Mouse (Mus musculus) G1E (cell line): Measurements from ENCODE around the gene Kif13a. TPM values are rescaled to one million over a fixed set of nuclear protein-coding genes. Genes with fewer than 3 reads are reported as not detected.

Experiments used
- ATAC-seq: 2 replicates; pipeline ENCODE4 v1.8.0; 2016; ENCODE audit warnings: mild to moderate bottlenecking; ENCODE audit not compliant: insufficient number of reproducible peaks, poor library complexity, low FRiP score, severe bottlenecking; ENCODE audit errors: extremely low read depth
- DNase-seq: peaks from one replicate; pipeline ENCODE4 v3.0.0; 2012; ENCODE audit warnings: low spot score
- H3K27me3 ChIP-seq: 2 replicates; pipeline ENCODE4 v1.6.1; 2012; ENCODE audit warnings: mild to moderate bottlenecking, low read length, inconsistent platforms; ENCODE audit not compliant: insufficient read depth
- H3K36me3 ChIP-seq: replicated peaks from 2 replicates; pipeline ENCODE3; 2012; ENCODE audit warnings: mild to moderate bottlenecking, inconsistent platforms
- H3K4me1 ChIP-seq: 2 replicates; pipeline ENCODE4 v1.6.1; 2012; ENCODE audit warnings: low read depth, low read length, inconsistent platforms, mixed read lengths; ENCODE audit not compliant: insufficient read depth
- H3K4me3 ChIP-seq: 2 replicates; pipeline ENCODE4 v1.5.1; 2012; ENCODE audit warnings: low read depth, mild to moderate bottlenecking, inconsistent platforms, low read length, moderate library complexity, mixed read lengths
- H3K9me3 ChIP-seq: replicated peaks from 2 replicates; pipeline ENCODE4 v1.6.1; 2012; ENCODE audit warnings: inconsistent platforms
- CTCF ChIP-seq: IDR thresholded peaks from 2 replicates; pipeline ENCODE4 v1.5.1; 2012; ENCODE audit warnings: low read depth, low read length, inconsistent platforms, mixed read lengths
- GATA1 ChIP-seq: IDR thresholded peaks from 2 replicates; pipeline ENCODE4 v1.6.1; 2012; ENCODE audit warnings: borderline replicate concordance, low read length, inconsistent platforms, mixed read lengths
- GATA2 ChIP-seq: IDR thresholded peaks from 2 replicates; pipeline ENCODE4 v1.6.1; 2012; ENCODE audit warnings: low read depth, low read length, inconsistent platforms, borderline replicate concordance
- POLR2AphosphoS5 ChIP-seq: IDR thresholded peaks from 2 replicates; pipeline ENCODE4 v1.6.1; 2012; ENCODE audit warnings: low read depth, low read length, inconsistent platforms; ENCODE audit not compliant: insufficient replicate concordance
- TAL1 ChIP-seq: conservative IDR thresholded peaks from 2 replicates; pipeline ENCODE4 v1.6.1; 2012; ENCODE audit warnings: low read depth, low read length, inconsistent platforms, mixed read lengths
- polyA plus RNA-seq: library from polyadenylated mRNA; stranded (reverse); fragments of >175 nt; gene quantifications from 2 replicates; pipeline ENCODE4 v1.2.3, GENCODE M21; 2012
- total RNA-seq, 2 experiments: library from RNA; stranded (forward) in 1 of 2; stranded (reverse) in 1 of 2; fragments of 200-1000 nt in 1 of 2; fragments of >200 nt in 1 of 2; fragmentation: Nextera tagmentation in 1 of 2; gene quantifications; 2 replicates each; pipeline ENCODE4 v1.2.3; 2014 to 2017

Gene Kif13a
- total and polyA plus RNA-seq, 3 experiments = 0.16 TPM; not detected in 2

GRCm38 (mm10) chr13:46902568-46903255 lies 27.0 kb downstream of the Kif13a start:
- ATAC-seq (no peak), DNase-seq (no peak)
- no peaks in the 10 kb centered on the region for H3K36me3 ChIP-seq
- no peaks in the 10 kb centered on the region for H3K4me1 ChIP-seq
- no peaks in the 10 kb centered on the region for H3K9me3 ChIP-seq
- no peak for TF ChIP-seq GATA2
- 0 out of 2 replicates have a peak, but pooled peaks have one; percentile 19 for TF ChIP-seq CTCF
- no peaks in the 10 kb centered on the region for H3K27me3 ChIP-seq
- no peak overlapping the region for H3K4me3 ChIP-seq

- no peak for ATAC-seq
- no peaks in the 10 kb centered on the region for H3K9me3 ChIP-seq
- H3K4me1 ChIP-seq = no peaks in the 10 kb centered on the region
- TF ChIP-seq GATA2 = no peak
- no peak for TF ChIP-seq POLR2AphosphoS5
- TF ChIP-seq GATA1 = no peak
- no peak for TF ChIP-seq CTCF
- TF ChIP-seq TAL1 = no peak
- no peaks in the 10 kb centered on the region for H3K27me3 ChIP-seq
- H3K36me3 ChIP-seq = no peaks in the 10 kb centered on the region
- DNase-seq = no peak
- H3K4me3 ChIP-seq = no peak overlapping the region
Measured at GRCm38 (mm10) chr13:46900870-46901555, 28.7 kb downstream of the Kif13a start.

GRCm38 (mm10) chr13:46898837-46899236 lies 30.8 kb downstream of the Kif13a start:
- Histone ChIP-seq H3K4me3 (no peak overlapping the region), H3K4me1 (no peaks in the 10 kb centered on the region), H3K27me3 (no peaks in the 10 kb centered on the region), H3K36me3 (no peaks in the 10 kb centered on the region), H3K9me3 (no peaks in the 10 kb centered on the region)
- no peak for ATAC-seq
- no peak for DNase-seq
- TF ChIP-seq GATA2 = no peak

GRCm38 (mm10) chr13:46898411-46898810 lies 31.3 kb downstream of the Kif13a start:
- H3K36me3 ChIP-seq = no peaks in the 10 kb centered on the region
- H3K4me1 ChIP-seq = no peaks in the 10 kb centered on the region
- no peak overlapping the region for H3K4me3 ChIP-seq
- ATAC-seq (no peak), DNase-seq (no peak)
- no peak for TF ChIP-seq GATA1
- TF ChIP-seq CTCF = no peak
- no peak for TF ChIP-seq GATA2
- TF ChIP-seq POLR2AphosphoS5 = no peak
- H3K27me3 ChIP-seq = no peaks in the 10 kb centered on the region
- H3K9me3 ChIP-seq = no peaks in the 10 kb centered on the region

GRCm38 (mm10) chr13:46892380-46892779 lies 37.3 kb downstream of the Kif13a start:
- no peak for ATAC-seq
- TF ChIP-seq TAL1 = no peak
- H3K9me3 ChIP-seq = no peaks in the 10 kb centered on the region

GRCm38 (mm10) chr13:46888150-46888683 lies 41.5 kb downstream of the Kif13a start:
- Histone ChIP-seq H3K4me3 (no peak overlapping the region), H3K36me3 (no peaks in the 10 kb centered on the region), H3K9me3 (no peaks in the 10 kb centered on the region), H3K4me1 (no peaks in the 10 kb centered on the region), H3K27me3 (no peaks in the 10 kb centered on the region; the same call in 1 of the 2 replicates)
- DNase-seq (no peak), ATAC-seq (no peak)
- TF ChIP-seq GATA1 = no peak
- TF ChIP-seq TAL1 = no peak
- no peak for TF ChIP-seq CTCF
- TF ChIP-seq POLR2AphosphoS5 = no peak
- TF ChIP-seq GATA2 = no peak

More at GRCm38 (mm10) chr13:46892380-46892779, 37.3 kb downstream of the Kif13a start:
- Histone ChIP-seq H3K4me1 (no peaks in the 10 kb centered on the region), H3K4me3 (no peak overlapping the region), H3K36me3 (no peaks in the 10 kb centered on the region), H3K27me3 (no peaks in the 10 kb centered on the region; the same call in 1 of the 2 replicates)
- no peak for DNase-seq
